Mouse (Mus musculus): ENCODE data around the gene Tmem167. TPM values are rescaled to one million over a fixed set of nuclear protein-coding genes. Genes with fewer than 3 reads are reported as not detected.

Gene Tmem167
- polyA plus RNA-seq (2015; fragmentation: Illumina TruSeq; extraction: RNeasy Lipid Tissue Mini Kit (QIAGEN cat#74804); ENCODE audit: low read depth, low replicate concordance), result 20.2 TPM

GRCm38 (mm10) chr13:90088962-90089824 is at the start of gene Tmem167, which contains the start of gene Xrcc4:
TSS of gene Tmem167 (plus strand) at chr13:90089123.
TSS of gene Xrcc4 (minus strand) at chr13:90089608.

Other genes with a start within 250 kb of the Tmem167 start
- gene Xrcc4, start 485 bp downstream of the Tmem167 start, polyA plus RNA-seq (2015; fragmentation: Illumina TruSeq; extraction: RNeasy Lipid Tissue Mini Kit (QIAGEN cat#74804); ENCODE audit: low read depth, low replicate concordance), result 15.9 TPM